Mouse (Mus musculus): ENCODE measurements around the gene Olfr943.

The Olfr943 gene

DNA sequence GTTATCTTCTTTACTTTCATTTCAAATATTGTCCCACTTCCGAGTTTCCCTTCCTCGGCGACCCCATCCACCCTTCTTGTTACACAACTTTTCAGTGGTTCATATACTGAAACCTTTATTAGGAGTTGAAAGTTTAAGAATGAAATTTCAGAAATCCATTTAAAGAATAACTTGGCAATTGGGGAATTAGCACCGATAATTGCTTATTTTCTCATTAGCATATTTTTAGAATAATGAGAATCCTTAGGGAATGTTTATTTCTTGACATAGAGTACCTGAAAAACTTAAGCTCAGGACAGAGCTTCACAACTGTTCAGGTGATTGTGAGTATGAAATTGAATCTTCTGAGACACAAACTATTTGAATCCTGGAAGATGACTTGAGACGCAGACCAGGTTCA lies at the start of gene Olfr943:
Olfr943 (plus strand) TSS at position 301 of the 400 bp plus-strand sequence.
- DNase-seq (ENCODE audit: low spot score in 2 of 2), result no peak

DNA sequence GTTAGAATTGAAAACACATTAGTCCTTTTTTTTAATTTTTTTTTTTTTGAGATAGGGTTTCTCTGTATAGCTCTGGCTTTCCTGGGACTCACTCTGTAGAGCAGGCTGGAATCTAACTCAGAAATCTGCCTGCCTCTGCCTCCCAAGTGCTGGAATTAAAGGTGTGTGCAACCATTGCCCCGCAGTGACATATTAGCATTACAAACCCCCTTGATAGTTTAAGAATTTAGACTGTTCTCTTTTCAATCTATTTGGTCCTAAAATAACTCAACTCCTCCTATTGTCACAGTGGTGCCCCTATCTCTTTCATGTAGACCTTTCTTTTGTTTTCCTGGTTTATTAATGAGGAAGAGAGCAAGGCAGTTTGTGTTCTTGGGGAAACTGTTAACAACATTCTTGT lies 38.8 kb upstream of the Olfr943 start:
- DNase-seq (ENCODE audit: low spot score in 2 of 2), result no peak

DNA sequence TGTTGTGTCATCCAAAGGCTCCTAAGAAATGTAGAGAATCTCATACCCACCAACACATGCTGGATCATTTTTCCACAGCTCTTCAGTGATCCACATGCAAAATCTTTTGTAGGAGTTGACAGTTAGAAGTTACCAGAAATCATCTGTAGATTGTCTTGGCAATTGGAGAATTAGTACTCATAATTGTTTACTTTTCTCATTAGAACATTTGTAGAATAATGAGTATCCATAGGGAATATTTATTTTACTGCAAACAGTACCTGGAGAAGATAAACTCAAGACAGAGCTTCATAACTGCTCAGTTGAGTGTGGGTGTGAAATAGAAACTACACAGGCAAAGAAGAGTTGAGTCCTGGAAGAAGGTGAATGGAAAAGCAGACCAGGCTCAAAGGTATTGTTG lies 38.3 kb upstream of the Olfr943 start, which contains the start of gene Olfr27:
Olfr27 (plus strand) TSS at position 301 of the 400 bp plus-strand sequence.
- DNase-seq (ENCODE audit: low spot score in 2 of 2), result no peak

DNA sequence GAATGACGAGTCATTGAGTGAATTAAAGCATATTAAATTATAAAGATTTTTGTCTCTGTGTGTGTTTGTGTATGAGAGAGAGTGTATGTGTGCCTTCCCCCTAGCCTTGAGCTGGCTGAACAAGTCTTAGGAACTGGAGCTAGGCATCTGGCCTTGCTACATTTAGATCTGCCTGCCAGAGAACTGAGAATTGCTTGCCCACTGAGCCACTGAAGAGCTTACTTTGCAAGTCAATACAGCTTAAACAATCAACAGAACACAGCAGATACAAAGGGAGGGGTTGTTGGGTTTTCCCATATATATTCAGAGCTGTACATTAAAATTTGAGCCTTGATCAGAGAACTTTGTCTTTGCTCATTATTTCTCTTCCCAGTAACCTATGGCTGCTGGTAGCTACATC lies 13.7 kb upstream of the Olfr943 start:
- DNase-seq (ENCODE audit: low spot score in 2 of 2), result no peak

DNA sequence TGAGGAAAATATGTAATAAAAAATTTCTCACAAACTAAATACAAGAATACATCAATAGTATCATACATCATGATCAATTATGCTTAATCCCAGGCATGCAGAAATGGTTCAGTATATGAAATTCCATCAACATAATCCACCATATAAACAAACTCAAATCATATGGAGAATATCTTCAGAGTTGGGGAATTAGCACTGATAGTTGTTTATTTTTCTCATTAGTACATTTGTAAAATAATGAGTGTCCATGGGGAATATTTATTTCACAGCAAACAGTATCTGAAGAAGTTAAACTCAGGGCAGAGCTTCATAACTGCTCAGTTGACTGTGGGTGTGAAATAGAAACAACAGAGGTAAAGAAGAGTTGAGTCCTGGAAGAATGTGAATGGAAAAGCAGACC lies 35.5 kb downstream of the Olfr943 start, which contains the start of gene Olfr944:
Olfr944 (plus strand) TSS at position 301 of the 400 bp plus-strand sequence.
- DNase-seq (ENCODE audit: low spot score in 2 of 2), result no peak
